Mouse (Mus musculus): ENCODE results near the gene Pafah1b3.
"Not testable (repeated sequence)": the region's sequence is repeated elsewhere in the genome, so short reads cannot be mapped to it uniquely, and the experiment has no call there.

Gene Pafah1b3

GRCm38 (mm10) chr7:25267751-25268463 is 29.9 kb downstream of the Pafah1b3 start:
- peak; percentile 100 for DNase-seq (ENCODE audit: low read depth)

- DNase-seq (ENCODE audit: low read depth), result peak; percentile 100
Measured at GRCm38 (mm10) chr7:25267301-25267750, 30.5 kb downstream of the Pafah1b3 start, which contains the start of gene Cic. Gene Cic (plus strand): TSS chr7:25267704.

DNA sequence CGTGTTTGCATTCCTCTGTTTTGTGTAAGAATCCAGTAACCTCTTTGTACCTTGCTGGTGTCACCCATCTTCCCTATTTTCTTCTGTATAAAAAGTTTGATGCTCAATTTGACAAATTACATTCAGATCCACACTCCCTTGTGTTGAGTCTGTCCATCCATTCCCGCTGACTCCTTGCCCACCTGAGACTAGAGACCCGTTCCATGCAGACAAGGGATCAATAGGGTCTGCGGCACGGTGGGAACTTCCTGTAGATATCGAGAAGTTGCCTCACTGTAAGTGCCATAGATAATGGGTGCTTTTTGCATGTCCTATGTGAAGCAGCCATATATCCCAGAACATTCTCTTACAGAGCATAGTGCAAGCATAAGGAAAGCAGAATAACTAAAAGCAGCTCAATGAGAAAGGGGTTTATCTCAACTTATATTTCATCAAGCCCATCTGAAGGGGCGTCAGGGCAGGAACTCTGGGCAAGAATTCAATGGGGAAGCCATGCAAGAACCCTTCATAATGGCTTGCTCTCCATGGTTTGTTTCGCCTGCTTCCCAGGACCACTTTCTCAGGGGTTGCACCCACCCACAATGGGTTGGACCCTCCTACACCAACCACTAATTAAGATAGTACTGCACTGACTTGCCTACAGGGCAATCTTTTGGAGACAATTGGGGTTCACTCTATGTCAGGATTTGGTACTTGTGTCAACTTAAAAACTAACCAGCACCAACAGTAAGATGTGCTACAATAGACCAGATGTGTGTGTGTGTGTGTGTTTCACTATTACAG is 31.4 kb downstream of the Pafah1b3 start:
- no peak for DNase-seq (ENCODE audit: low read depth)

- DNase-seq (ENCODE audit: low read depth), result not testable (repeated sequence)
Measured at GRCm38 (mm10) chr7:25265743-25266142, 32.0 kb downstream of the Pafah1b3 start.

- DNase-seq (ENCODE audit: low read depth), result no peak
Measured at GRCm38 (mm10) chr7:25263968-25264870, 33.6 kb downstream of the Pafah1b3 start.

GRCm38 (mm10) chr7:25261896-25262295 is 35.9 kb downstream of the Pafah1b3 start:
- no peak for DNase-seq (ENCODE audit: low read depth)

DNA sequence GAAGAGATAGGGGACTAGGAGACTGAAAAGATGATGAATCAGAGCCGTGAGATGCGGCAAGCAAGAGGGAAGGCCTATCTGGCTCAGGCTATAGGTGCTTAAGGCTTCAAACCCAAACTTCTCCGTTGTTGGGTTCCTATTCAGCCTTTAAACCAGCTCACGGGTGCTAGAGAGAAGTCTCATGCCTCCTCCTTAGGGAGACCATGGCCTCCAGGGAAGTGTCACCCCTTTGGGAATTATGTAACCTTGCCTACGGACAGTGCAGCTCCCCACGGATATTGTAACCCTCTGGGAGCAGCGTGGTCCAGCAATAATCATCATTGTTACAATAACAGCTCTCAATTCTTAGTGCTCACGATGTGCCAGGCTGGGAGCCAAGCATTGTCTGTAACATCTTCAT is 46.0 kb downstream of the Pafah1b3 start:
- DNase-seq (ENCODE audit: low read depth), result no peak

DNA sequence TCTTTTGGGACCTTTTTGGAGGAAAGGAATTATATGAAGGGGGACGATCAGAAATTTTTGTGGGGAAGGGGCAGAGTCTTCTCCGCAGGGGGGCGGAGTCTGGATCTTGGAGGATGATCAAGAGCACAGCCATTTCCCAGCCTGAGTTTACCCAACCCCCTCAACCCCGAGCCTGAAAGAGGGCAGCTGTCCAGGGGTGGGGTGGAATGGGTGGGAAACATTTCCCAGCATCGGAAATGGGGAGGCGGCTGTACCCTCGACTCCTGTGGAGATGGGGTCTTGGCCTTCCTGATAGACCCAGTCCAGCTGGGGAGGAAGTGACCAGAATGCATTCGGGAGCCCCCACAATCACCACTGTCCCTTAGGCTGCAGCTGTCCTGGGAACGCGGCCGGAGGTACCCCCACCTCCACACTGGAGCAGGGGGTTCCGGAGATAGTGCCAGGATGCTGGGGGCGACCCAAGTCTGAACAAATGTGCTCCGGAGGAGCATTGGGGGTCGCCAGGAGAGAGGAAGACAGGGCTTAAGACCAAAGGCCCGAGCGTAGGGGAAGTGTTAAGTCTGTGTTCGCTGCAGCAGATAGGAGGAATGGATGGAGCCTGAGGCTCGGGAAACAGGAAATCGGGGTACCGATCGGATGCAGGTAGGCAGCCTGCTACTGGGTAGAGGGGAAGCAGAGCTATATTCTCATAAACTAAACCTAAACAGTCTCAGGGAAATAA is 46.6 kb downstream of the Pafah1b3 start:
- DNase-seq (ENCODE audit: low read depth), result peak; percentile 60

DNA sequence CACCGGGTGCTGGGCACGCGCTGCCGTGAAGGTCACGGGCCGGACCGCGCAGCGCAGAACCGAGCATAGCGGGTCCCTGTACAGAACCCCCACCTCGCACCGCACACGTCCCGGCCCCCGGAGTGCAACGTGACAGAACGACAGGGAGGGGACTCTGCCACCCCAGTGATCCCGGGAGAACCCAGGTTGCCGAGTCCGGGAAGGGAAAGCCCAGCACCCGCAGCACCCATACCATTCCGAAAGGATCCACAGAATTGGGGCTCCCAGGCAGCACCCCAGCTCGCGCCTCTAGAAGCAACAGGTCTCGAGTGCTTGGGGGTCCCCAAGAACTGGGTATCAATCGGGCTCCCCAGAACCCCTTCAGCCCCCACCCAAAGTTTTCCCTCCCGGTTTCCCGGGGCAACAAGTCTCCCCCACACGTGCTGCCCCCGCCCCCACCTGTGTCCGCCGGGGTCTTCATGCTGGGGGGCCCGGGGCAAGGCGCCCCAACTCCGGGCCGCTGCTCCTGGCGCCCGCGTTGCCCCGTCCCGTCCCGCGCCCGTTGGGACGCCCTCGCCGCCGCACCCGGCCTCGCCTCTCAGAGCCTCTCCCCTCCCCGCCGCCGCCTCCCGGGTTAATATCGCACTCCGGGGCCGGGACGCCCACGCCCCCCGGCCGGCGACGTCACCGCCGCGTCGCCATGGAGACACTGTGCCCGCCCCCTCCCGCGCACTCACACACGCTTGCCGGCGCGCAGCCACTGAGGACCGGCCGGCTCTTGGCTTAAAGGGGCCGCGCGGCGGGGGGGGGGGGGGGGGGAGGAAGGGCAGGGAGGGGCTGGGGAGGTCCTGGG is 47.4 kb downstream of the Pafah1b3 start, which contains the start of gene Erf:
Erf (minus strand) TSS at position 621 of the 832 bp plus-strand sequence.
- peak; percentile 97 for DNase-seq (ENCODE audit: low read depth)

GRCm38 (mm10) chr7:25249314-25250140 is 48.3 kb downstream of the Pafah1b3 start:
- peak; percentile 85 for DNase-seq (ENCODE audit: low read depth)

- no peak for DNase-seq (ENCODE audit: low read depth)
Measured at GRCm38 (mm10) chr7:25248846-25249313, 48.9 kb downstream of the Pafah1b3 start.

- peak; percentile 53 for DNase-seq (ENCODE audit: low read depth)
Measured at GRCm38 (mm10) chr7:25248018-25248647, 49.7 kb downstream of the Pafah1b3 start.

DNA sequence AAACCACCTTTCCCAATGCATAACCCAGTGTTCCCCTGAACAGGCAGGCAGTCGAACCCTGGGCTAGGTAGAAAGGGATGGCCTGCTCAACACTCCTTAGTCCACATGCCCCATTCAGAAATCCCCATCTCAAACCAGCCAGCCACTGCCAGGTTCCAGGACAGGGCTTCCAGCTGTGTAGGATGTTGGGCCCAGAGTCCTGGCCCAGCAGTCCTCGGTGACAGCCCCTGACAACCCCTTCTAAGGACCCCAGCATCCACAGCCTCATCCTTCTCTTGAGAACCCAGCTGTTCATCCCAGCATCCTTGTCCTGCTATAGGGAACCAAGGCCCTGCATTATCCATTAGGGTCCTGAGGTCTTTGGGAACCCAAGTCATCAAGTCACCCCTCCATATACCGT is 50.3 kb downstream of the Pafah1b3 start:
- no peak for DNase-seq (ENCODE audit: low read depth)

- DNase-seq (ENCODE audit: low read depth), result no peak
Measured at GRCm38 (mm10) chr7:25246759-25247137, 51.0 kb downstream of the Pafah1b3 start.

DNA sequence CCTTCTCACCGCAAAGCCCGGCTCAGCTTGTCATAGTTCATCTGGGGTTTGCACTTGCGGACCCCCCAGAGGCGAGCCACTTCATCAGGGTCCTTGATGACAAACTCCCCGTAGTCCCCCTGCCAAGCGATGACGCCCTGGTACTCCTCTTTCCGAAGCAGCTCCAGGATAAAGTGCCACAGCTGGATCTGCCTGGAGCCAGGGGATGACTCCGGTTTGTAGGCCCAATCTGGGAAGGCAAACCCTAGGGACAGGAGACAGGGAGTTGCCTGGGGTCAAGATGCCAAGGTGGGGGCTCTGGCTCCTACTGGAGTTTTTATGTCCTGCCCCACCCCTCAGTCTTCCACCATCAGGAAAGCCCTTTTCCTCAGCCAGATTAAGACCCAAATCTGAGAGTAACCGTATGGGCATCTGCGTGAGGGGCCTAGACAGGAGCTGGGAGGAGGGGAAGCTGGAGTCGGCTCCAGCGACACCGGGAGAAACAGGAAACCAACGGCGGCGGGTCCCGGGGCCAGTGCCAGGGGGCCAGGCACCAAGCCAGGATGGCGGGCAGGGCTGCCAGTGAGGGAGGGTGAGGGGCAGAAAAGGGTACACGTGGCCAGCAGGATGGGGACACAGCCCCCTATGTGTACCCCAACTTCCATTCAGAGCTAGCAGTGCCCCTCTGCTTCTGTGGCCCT is 51.6 kb downstream of the Pafah1b3 start:
- DNase-seq (ENCODE audit: low read depth), result no peak
